Mouse (Mus musculus): ENCODE measurements around the gene Oas2. TPM values are rescaled to one million over a fixed set of nuclear protein-coding genes. Genes with fewer than 3 reads are reported as not detected.

The Oas2 gene
- polyA plus RNA-seq, 1 experiment from 2014 or later: 0.38 TPM

DNA sequence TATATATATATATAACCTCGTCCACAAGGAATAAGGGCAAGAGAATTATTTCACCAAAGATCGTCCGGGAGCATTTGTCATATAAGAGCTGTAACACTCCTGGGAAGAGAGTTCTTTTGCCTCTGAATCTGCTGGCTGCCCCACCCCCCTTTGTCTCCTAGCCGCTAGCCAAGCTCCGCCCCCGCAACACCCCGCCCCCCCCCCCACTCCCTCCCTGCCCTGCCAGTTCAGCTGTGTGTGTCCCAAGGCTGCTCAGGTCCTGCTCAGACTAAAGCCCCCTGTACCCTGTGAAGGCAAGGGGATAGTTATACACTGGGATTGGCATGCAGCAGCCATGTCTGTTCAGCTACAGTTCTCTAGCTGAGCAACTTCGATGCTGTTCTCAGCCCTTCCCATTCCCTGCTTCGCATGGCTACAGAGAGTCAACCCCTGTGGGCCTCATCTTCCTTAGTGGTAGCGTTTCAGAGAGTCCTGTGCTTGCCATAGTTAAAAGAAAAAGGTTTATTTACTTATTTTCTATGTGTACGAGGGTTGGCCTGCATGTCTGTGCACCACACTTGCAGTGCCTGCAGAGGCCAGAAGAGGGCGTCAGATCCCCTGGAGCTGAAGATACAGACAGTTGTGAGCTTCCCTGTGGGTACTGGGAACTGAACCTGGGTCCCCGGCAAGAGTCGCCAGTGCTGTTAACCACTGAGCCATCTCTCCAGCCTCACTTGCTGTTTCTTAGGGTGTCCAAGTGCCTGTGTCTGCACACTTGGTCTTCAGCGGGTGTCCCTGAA lies 30.9 kb downstream of the Oas2 start:
- DNase-seq (ENCODE audit: low spot score) (no peak), ATAC-seq (ENCODE audit: low read depth) (no peak; the same call in 1 of the 2 replicates)
- Histone ChIP-seq H3K27ac (replicated peaks; ENCODE audit: low read depth, low read length) (no peak overlapping the region), H3K4me1 (ENCODE audit: control insufficient read depth, insufficient read depth, low read length) (no peaks in the 10 kb centered on the region), H3K9me3 (ENCODE audit: control insufficient read depth, low read length) (no peaks in the 10 kb centered on the region), H3K4me2 (ENCODE audit: low read depth, low read length) (no peak overlapping the region), H3K9ac (ENCODE audit: low read depth, low read length) (no peak overlapping the region), H3K27me3 (replicated peaks; ENCODE audit: control insufficient read depth, insufficient read depth, low read length) (peaks cover 10% of the 10 kb centered on the region), H3K4me3 (ENCODE audit: low read depth, low read length) (no peak overlapping the region), H3K36me3 (ENCODE audit: control insufficient read depth, insufficient read depth, low read length) (no peaks in the 10 kb centered on the region)
- WGBS: 44% methylated on average over 15 of the region's 15 CpGs

DNA sequence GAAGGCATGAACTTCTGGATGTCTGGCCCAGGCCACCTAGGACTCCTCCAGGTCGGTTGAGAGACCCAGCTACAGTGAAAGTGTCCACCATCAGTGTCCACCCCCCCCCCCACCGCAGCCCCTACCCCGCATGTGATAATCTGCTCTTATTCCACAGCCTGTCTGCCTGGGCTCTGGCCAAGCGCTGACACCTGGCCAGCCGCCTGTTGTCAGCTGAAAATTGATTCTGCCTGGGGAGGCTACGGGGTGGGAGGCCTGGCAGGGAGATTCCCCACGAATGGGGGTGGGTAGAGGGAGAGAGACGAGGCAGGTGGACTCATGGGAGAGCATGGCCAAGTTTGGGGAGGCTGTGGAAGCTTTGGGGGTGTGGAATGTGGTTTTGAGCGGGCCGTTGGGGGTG lies 32.5 kb downstream of the Oas2 start:
- Histone ChIP-seq H3K9ac (ENCODE audit: low read depth, low read length) (no peak overlapping the region), H3K27ac (replicated peaks; ENCODE audit: low read depth, low read length) (no peak overlapping the region), H3K4me1 (ENCODE audit: control insufficient read depth, insufficient read depth, low read length) (no peaks in the 10 kb centered on the region), H3K4me3 (ENCODE audit: low read depth, low read length) (no peak overlapping the region), H3K27me3 (replicated peaks; ENCODE audit: control insufficient read depth, insufficient read depth, low read length) (peaks cover 24% of the 10 kb centered on the region), H3K9me3 (ENCODE audit: control insufficient read depth, low read length) (no peaks in the 10 kb centered on the region), H3K4me2 (ENCODE audit: low read depth, low read length) (no peak overlapping the region), H3K36me3 (ENCODE audit: control insufficient read depth, insufficient read depth, low read length) (no peaks in the 10 kb centered on the region)
- DNase-seq (ENCODE audit: low spot score): no peak
- ATAC-seq (ENCODE audit: low read depth): no peak
- WGBS: 59% methylated on average over 10 of the region's 10 CpGs

DNA sequence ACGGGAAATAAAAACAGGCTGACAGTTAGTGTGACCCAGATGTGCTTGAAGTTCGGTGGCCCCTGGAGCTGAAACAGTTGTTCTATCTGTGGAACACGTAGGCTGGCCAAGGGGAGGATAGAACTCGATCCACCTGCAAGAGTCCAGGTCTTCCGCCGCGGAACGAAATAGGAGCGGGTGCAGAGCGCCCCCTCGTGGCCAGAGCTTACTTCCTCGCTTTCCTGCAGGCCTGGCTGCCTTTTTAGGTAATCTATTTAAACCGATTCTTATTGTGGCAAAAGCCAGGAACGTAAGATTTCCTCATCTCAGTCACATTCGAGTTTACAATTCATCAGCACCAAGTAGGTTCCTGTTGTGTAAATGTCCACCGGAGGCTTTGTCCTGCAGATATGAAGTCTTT lies 35.3 kb downstream of the Oas2 start:
- no peak for ATAC-seq (ENCODE audit: low read depth)
- WGBS: 6% methylated on average over 16 of the region's 16 CpGs
- H3K27me3 ChIP-seq (replicated peaks; ENCODE audit: control insufficient read depth, insufficient read depth, low read length): peaks cover 52% of the 10 kb centered on the region

DNA sequence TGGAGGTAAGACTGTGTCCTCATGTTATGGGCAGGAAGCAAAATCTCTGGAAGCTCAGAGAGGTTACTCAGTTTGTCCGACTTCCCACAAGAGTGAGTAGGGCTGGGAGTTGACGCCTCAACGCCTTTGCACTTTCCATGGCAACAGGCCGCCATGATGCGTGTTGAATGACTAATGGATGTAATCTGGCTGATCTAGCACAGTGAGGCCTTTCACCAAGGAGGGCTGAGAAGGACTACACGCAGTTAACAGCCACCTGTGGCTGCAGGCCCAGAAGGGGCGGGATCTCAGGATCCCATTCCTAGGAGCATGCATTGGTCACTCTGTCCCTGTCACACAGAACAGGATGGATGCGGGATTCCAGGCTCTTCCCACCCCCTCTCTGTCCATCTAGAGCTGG lies 36.9 kb downstream of the Oas2 start:
- Histone ChIP-seq H3K9me3 (ENCODE audit: control insufficient read depth, low read length) (no peaks in the 10 kb centered on the region), H3K4me3 (ENCODE audit: low read depth, low read length) (no peak overlapping the region), H3K4me1 (ENCODE audit: control insufficient read depth, insufficient read depth, low read length) (peaks cover 11% of the 10 kb centered on the region; the same call in 1 of the 2 replicates), H3K4me2 (ENCODE audit: low read depth, low read length) (no peak overlapping the region), H3K27ac (replicated peaks; ENCODE audit: low read depth, low read length) (no peak overlapping the region), H3K36me3 (ENCODE audit: control insufficient read depth, insufficient read depth, low read length) (no peaks in the 10 kb centered on the region), H3K9ac (ENCODE audit: low read depth, low read length) (no peak overlapping the region), H3K27me3 (replicated peaks; ENCODE audit: control insufficient read depth, insufficient read depth, low read length) (peaks cover 56% of the 10 kb centered on the region)
- 78% methylated on average over 8 of the region's 8 CpGs for WGBS
- no peak for ATAC-seq (ENCODE audit: low read depth)
- DNase-seq (ENCODE audit: low spot score): no peak

More for the DNA sequence above, 35.3 kb downstream of the Oas2 start:
- Histone ChIP-seq H3K4me1 (ENCODE audit: control insufficient read depth, insufficient read depth, low read length) (peaks cover 11% of the 10 kb centered on the region; the same call in 1 of the 2 replicates), H3K9ac (ENCODE audit: low read depth, low read length) (no peak overlapping the region), H3K27ac (replicated peaks; ENCODE audit: low read depth, low read length) (no peak overlapping the region), H3K9me3 (ENCODE audit: control insufficient read depth, low read length) (no peaks in the 10 kb centered on the region), H3K4me2 (ENCODE audit: low read depth, low read length) (no peak overlapping the region), H3K36me3 (ENCODE audit: control insufficient read depth, insufficient read depth, low read length) (no peaks in the 10 kb centered on the region), H3K4me3 (ENCODE audit: low read depth, low read length) (no peak overlapping the region)
- peak; percentile 58 for DNase-seq (ENCODE audit: low spot score)

DNA sequence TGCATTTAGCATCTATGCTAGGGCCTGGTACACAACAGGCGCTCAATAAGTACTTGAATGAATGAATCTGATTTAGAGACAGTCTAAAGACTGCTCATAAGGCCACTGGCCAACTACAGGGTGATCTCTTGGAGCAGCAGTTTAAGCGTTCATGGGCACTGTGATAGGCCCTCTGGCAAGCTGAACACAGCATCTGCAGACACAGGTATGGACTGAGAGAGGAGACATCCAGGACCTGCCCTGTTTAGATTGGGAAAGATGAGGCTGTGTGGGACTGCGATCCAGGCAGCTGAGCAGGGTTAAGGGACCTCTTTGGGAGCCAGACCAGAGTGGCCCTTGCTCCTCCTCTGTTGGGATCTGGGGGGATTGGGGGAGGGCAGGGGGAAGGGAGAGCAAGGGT lies 37.8 kb downstream of the Oas2 start, which contains the start of gene Dtx1:
Gene Dtx1, minus strand, starts transcription at position 101 of the 400 bp plus-strand sequence.
- H3K4me3 ChIP-seq (ENCODE audit: low read depth, low read length): peak within 1 kb of the TSS; percentile 49
- DNase-seq (ENCODE audit: low spot score) (no peak), ATAC-seq (ENCODE audit: low read depth) (no peak)
- H3K9ac ChIP-seq (ENCODE audit: low read depth, low read length): peak within 1 kb of the TSS; percentile 58
- H3K27me3 ChIP-seq (replicated peaks; ENCODE audit: control insufficient read depth, insufficient read depth, low read length): peaks cover 56% of the 10 kb centered on the region
- H3K4me1 ChIP-seq (ENCODE audit: control insufficient read depth, insufficient read depth, low read length): peaks cover 11% of the 10 kb centered on the region; the same call in 1 of the 2 replicates
- 38% methylated on average over 3 of the region's 3 CpGs for WGBS
- peak within 1 kb of the TSS; percentile 66 for H3K4me2 ChIP-seq (ENCODE audit: low read depth, low read length)
- H3K36me3 ChIP-seq (ENCODE audit: control insufficient read depth, insufficient read depth, low read length): no peaks in the 10 kb centered on the region
- no peaks in the 10 kb centered on the region for H3K9me3 ChIP-seq (ENCODE audit: control insufficient read depth, low read length)
- no peak within 1 kb of the TSS for H3K27ac ChIP-seq (replicated peaks; ENCODE audit: low read depth, low read length)

DNA sequence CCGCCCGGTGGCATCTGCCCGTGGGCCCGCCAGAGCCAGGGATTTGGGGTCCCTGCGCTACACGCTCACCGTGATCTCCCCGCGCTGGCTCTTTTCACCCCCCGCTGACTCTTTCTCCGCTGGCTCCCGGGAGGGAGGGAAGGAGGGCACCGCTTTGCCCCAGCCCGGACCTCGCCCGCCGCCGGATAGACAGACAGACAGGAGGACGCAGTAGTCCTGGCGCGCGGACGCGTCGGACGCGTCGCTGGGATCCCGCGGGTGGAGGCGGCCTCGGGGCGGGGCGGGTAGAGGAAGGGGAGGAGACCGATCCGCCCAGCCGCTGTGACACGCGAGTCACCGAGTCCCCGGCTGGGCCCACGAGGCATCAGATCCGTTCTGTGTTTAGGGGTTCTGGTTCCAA lies 38.2 kb downstream of the Oas2 start:
- ATAC-seq (ENCODE audit: low read depth) (0 out of 2 replicates have a peak, but pooled peaks have one; percentile 19), DNase-seq (ENCODE audit: low spot score) (no peak)
- WGBS: 3% methylated on average over 15 of the region's 43 CpGs

DNA sequence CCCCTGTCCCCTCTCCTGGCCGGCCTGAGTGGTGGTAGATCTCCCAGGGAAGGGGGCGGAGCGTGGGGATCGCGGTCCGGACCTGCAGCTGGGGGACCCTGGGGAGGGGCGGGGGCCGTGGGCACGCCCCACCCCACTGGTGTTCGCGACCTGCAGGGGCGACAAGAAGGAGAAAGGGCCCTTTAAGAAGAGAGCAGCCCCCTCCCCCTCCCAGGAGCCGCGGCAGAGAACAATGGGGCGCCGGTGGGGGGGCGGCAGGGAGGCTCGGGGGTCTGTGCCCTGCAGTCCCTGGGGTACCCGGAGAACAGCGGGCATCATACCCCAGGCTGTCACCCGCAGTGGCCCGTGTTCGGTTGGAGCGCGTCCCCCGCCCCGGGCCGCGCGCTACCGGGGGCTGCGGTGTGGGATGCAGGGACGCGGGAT lies 38.8 kb downstream of the Oas2 start:
- ATAC-seq (ENCODE audit: low read depth): no peak; the same call in 1 of the 2 replicates
- peak overlapping the region; percentile 49 for H3K4me3 ChIP-seq (ENCODE audit: low read depth, low read length)
- 2% methylated on average over 23 of the region's 34 CpGs for WGBS

More for the DNA sequence above, 38.2 kb downstream of the Oas2 start:
- H3K4me2 ChIP-seq (ENCODE audit: low read depth, low read length): peak overlapping the region; percentile 66
- H3K4me1 ChIP-seq (ENCODE audit: control insufficient read depth, insufficient read depth, low read length): peaks cover 15% of the 10 kb centered on the region; the same call in 1 of the 2 replicates
- no peaks in the 10 kb centered on the region for H3K9me3 ChIP-seq (ENCODE audit: control insufficient read depth, low read length)
- H3K4me3 ChIP-seq (ENCODE audit: low read depth, low read length): peak overlapping the region; percentile 49
- no peak overlapping the region for H3K27ac ChIP-seq (replicated peaks; ENCODE audit: low read depth, low read length)
- peaks cover 56% of the 10 kb centered on the region for H3K27me3 ChIP-seq (replicated peaks; ENCODE audit: control insufficient read depth, insufficient read depth, low read length)
- no peaks in the 10 kb centered on the region for H3K36me3 ChIP-seq (ENCODE audit: control insufficient read depth, insufficient read depth, low read length)
- H3K9ac ChIP-seq (ENCODE audit: low read depth, low read length): peak overlapping the region; percentile 58

DNA sequence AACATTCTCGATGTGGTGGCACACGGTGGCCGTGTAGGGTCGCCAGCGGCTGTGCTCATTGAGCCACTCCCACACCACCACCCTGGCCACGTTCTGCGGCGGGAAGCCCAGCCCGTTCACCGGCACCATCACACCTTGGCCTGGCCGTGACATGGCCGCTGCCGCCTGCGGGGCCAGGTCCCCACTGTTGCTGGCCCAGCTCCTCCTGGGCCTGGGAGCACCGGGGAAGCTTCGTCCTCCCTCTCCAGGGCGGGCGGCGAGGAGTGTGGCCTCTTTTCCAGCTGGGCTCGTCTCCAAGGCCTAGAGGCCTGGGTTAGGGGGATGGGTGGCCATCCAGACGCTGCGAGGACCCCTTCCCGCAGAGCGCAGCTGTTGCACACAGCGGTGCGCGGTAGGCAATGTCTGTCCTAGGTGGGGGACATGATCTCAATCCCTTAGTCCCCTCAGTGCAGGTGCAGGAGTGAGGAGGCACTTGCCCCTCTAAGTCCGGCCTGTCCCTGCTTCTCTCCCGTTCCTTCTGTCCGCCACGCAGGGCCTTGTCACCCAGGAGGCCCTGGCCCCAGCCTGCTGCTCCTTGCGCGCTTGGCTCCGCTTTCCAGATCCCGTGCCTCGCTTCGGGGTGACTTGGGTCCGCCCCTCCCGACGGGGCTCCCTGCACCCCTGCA lies 39.4 kb downstream of the Oas2 start:
- Histone ChIP-seq H3K27me3 (replicated peaks; ENCODE audit: control insufficient read depth, insufficient read depth, low read length) (peaks cover 56% of the 10 kb centered on the region), H3K9me3 (ENCODE audit: control insufficient read depth, low read length) (no peaks in the 10 kb centered on the region), H3K4me1 (ENCODE audit: control insufficient read depth, insufficient read depth, low read length) (peaks cover 15% of the 10 kb centered on the region; the same call in 1 of the 2 replicates), H3K36me3 (ENCODE audit: control insufficient read depth, insufficient read depth, low read length) (no peaks in the 10 kb centered on the region), H3K4me3 (ENCODE audit: low read depth, low read length) (peak overlapping the region; percentile 49), H3K9ac (ENCODE audit: low read depth, low read length) (peak overlapping the region; percentile 58), H3K4me2 (ENCODE audit: low read depth, low read length) (peak overlapping the region; percentile 66), H3K27ac (replicated peaks; ENCODE audit: low read depth, low read length) (no peak overlapping the region)
- 0% methylated on average over 21 of the region's 40 CpGs for WGBS
- ATAC-seq (ENCODE audit: low read depth): peak; percentile 12; the same call in 1 of the 2 replicates
- peak; percentile 68 for DNase-seq (ENCODE audit: low spot score)

More for the DNA sequence above, 38.8 kb downstream of the Oas2 start:
- Histone ChIP-seq H3K36me3 (ENCODE audit: control insufficient read depth, insufficient read depth, low read length) (no peaks in the 10 kb centered on the region), H3K9ac (ENCODE audit: low read depth, low read length) (peak overlapping the region; percentile 58), H3K27me3 (replicated peaks; ENCODE audit: control insufficient read depth, insufficient read depth, low read length) (peaks cover 56% of the 10 kb centered on the region), H3K4me1 (ENCODE audit: control insufficient read depth, insufficient read depth, low read length) (peaks cover 15% of the 10 kb centered on the region; the same call in 1 of the 2 replicates), H3K27ac (replicated peaks; ENCODE audit: low read depth, low read length) (no peak overlapping the region), H3K9me3 (ENCODE audit: control insufficient read depth, low read length) (no peaks in the 10 kb centered on the region), H3K4me2 (ENCODE audit: low read depth, low read length) (peak overlapping the region; percentile 66)
- no peak for DNase-seq (ENCODE audit: low spot score)
